Mouse (Mus musculus) splenic B cell, adult 2 months (primary cell): ENCODE measurements around the gene Lrrk1.

Experiments used
- DNase-seq: peaks from one replicate; pipeline ENCODE4 v3.0.0-alpha.2; 2011; ENCODE audit warnings: low read depth, low spot score
- H3K27me3 ChIP-seq: 2 replicates; pipeline ENCODE4 v1.6.1; 2012; ENCODE audit warnings: mild to moderate bottlenecking, low read length, moderate library complexity, mixed read lengths; ENCODE audit not compliant: control insufficient read depth, poor library complexity, insufficient read depth, severe bottlenecking
- H3K36me3 ChIP-seq: 2 replicates; pipeline ENCODE4 v1.6.1; 2012; ENCODE audit warnings: mild to moderate bottlenecking, low read length, moderate library complexity, mixed read lengths; ENCODE audit not compliant: control insufficient read depth, poor library complexity, insufficient read depth, severe bottlenecking

The Lrrk1 gene

GRCm38 (mm10) chr7:66228610-66228920 is 159.6 kb downstream of the Lrrk1 start:
- Histone ChIP-seq H3K27me3 (no peaks in the 10 kb centered on the region), H3K36me3 (no peaks in the 10 kb centered on the region)
- no peak for DNase-seq

- no peak for DNase-seq
- no peaks in the 10 kb centered on the region for H3K36me3 ChIP-seq
- no peaks in the 10 kb centered on the region for H3K27me3 ChIP-seq
These were observed 160.1 kb downstream of the Lrrk1 start for GRCm38 (mm10) chr7:66227814-66228609.

GRCm38 (mm10) chr7:66225881-66226280 is 162.3 kb downstream of the Lrrk1 start:
- peak; percentile 82 for DNase-seq
- no peaks in the 10 kb centered on the region for H3K36me3 ChIP-seq

GRCm38 (mm10) chr7:66224541-66224940 is 163.6 kb downstream of the Lrrk1 start:
- H3K36me3 ChIP-seq = no peaks in the 10 kb centered on the region
- no peaks in the 10 kb centered on the region for H3K27me3 ChIP-seq
- no peak for DNase-seq

More at GRCm38 (mm10) chr7:66225881-66226280, 162.3 kb downstream of the Lrrk1 start:
- no peaks in the 10 kb centered on the region for H3K27me3 ChIP-seq

- Histone ChIP-seq H3K36me3 (no peaks in the 10 kb centered on the region), H3K27me3 (no peaks in the 10 kb centered on the region)
- no peak for DNase-seq
These were observed 164.4 kb downstream of the Lrrk1 start for GRCm38 (mm10) chr7:66223731-66224130.

- no peaks in the 10 kb centered on the region for H3K36me3 ChIP-seq
- no peaks in the 10 kb centered on the region for H3K27me3 ChIP-seq
- DNase-seq = no peak
These were observed 165.5 kb downstream of the Lrrk1 start for GRCm38 (mm10) chr7:66222621-66223091.

GRCm38 (mm10) chr7:66219794-66220227 is 168.3 kb downstream of the Lrrk1 start:
- DNase-seq = no peak
- no peaks in the 10 kb centered on the region for H3K36me3 ChIP-seq
- no peaks in the 10 kb centered on the region for H3K27me3 ChIP-seq

- Histone ChIP-seq H3K27me3 (no peaks in the 10 kb centered on the region), H3K36me3 (no peaks in the 10 kb centered on the region)
- DNase-seq = peak; percentile 55
These were observed 168.9 kb downstream of the Lrrk1 start for GRCm38 (mm10) chr7:66219028-66219793.

GRCm38 (mm10) chr7:66218193-66219014 is 169.7 kb downstream of the Lrrk1 start:
- peak; percentile 27 for DNase-seq
- Histone ChIP-seq H3K27me3 (no peaks in the 10 kb centered on the region), H3K36me3 (no peaks in the 10 kb centered on the region)

GRCm38 (mm10) chr7:66217531-66218094 is 170.5 kb downstream of the Lrrk1 start:
- Histone ChIP-seq H3K36me3 (no peaks in the 10 kb centered on the region), H3K27me3 (no peaks in the 10 kb centered on the region)
- no peak for DNase-seq

GRCm38 (mm10) chr7:66217011-66217410 is 171.1 kb downstream of the Lrrk1 start:
- Histone ChIP-seq H3K27me3 (no peaks in the 10 kb centered on the region), H3K36me3 (no peaks in the 10 kb centered on the region)
- no peak for DNase-seq

- Histone ChIP-seq H3K27me3 (no peaks in the 10 kb centered on the region), H3K36me3 (no peaks in the 10 kb centered on the region)
- no peak for DNase-seq
These were observed 172.2 kb downstream of the Lrrk1 start for GRCm38 (mm10) chr7:66215911-66216310.

GRCm38 (mm10) chr7:66214477-66214876 is 173.7 kb downstream of the Lrrk1 start:
- no peaks in the 10 kb centered on the region for H3K36me3 ChIP-seq
- H3K27me3 ChIP-seq = no peaks in the 10 kb centered on the region
- DNase-seq = no peak

- DNase-seq = no peak
- no peaks in the 10 kb centered on the region for H3K36me3 ChIP-seq
- H3K27me3 ChIP-seq = no peaks in the 10 kb centered on the region
These were observed 175.3 kb downstream of the Lrrk1 start for GRCm38 (mm10) chr7:66212887-66213286.
